Mouse (Mus musculus): ENCODE results near the gene Junb. TPM values are rescaled to one million over a fixed set of nuclear protein-coding genes. Genes with fewer than 3 reads are reported as not detected.

Gene Junb
- polyA plus RNA-seq (2014; fragmentation: Illumina TruSeq; extraction: RNeasy Lipid Tissue Mini Kit (QIAGEN cat#74804); ENCODE audit: low read depth, low replicate concordance) = not detected

GRCm38 (mm10) chr8:84978248-84978940 is at the start of gene Junb:
TSS of gene Junb (minus strand) at chr8:84978718.

GRCm38 (mm10) chr8:85026670-85027515 is 48.4 kb upstream of the Junb start, which contains the start of gene Trir:
TSS of gene Trir (plus strand) at chr8:85026823.

GRCm38 (mm10) chr8:85025098-85025932 is 46.8 kb upstream of the Junb start, which contains the start of gene Asna1:
TSS of gene Asna1 (minus strand) at chr8:85025281.

GRCm38 (mm10) chr8:85014431-85014830 is 35.9 kb upstream of the Junb start, which contains the start of gene Best2:
TSS of gene Best2 (minus strand) at chr8:85014531.

GRCm38 (mm10) chr8:84990349-84990748 is 11.8 kb upstream of the Junb start, which contains the start of gene Hook2:
TSS of gene Hook2 (plus strand) at chr8:84990603.

GRCm38 (mm10) chr8:84969241-84970134 is 9.0 kb downstream of the Junb start, which contains the start of the genes Gm49661, Prdx2 and Rnaseh2a:
TSS of gene Gm49661 (minus strand) at chr8:84969433.
TSS of gene Prdx2 (plus strand) at chr8:84969587.
TSS of gene Rnaseh2a (minus strand) at chr8:84969767.

GRCm38 (mm10) chr8:84946528-84947240 is 31.8 kb downstream of the Junb start, which contains the start of gene Rtbdn:
TSS of gene Rtbdn (plus strand) at chr8:84946991.

GRCm38 (mm10) chr8:84936962-84937546 is 41.5 kb downstream of the Junb start, which contains the start of gene Mast1:
TSS of gene Mast1 (minus strand) at chr8:84937359.

Other genes starting within 250 kb of the Junb start
- 5.1 TPM for gene Nfix, start 178.4 kb downstream of the Junb start, polyA plus RNA-seq (2014; fragmentation: Illumina TruSeq; extraction: RNeasy Lipid Tissue Mini Kit (QIAGEN cat#74804); ENCODE audit: low read depth, low replicate concordance)
- 3.3 TPM for gene Dand5, start 155.9 kb downstream of the Junb start, polyA plus RNA-seq (2014; fragmentation: Illumina TruSeq; extraction: RNeasy Lipid Tissue Mini Kit (QIAGEN cat#74804); ENCODE audit: low read depth, low replicate concordance)
- gene Gadd45gip1, start 147.2 kb downstream of the Junb start, polyA plus RNA-seq (2014; fragmentation: Illumina TruSeq; extraction: RNeasy Lipid Tissue Mini Kit (QIAGEN cat#74804); ENCODE audit: low read depth, low replicate concordance) = not detected
- 3.5 TPM for gene Rad23a, start 138.1 kb downstream of the Junb start, polyA plus RNA-seq (2014; fragmentation: Illumina TruSeq; extraction: RNeasy Lipid Tissue Mini Kit (QIAGEN cat#74804); ENCODE audit: low read depth, low replicate concordance)
- gene Calr, start 131.8 kb downstream of the Junb start, polyA plus RNA-seq (2014; fragmentation: Illumina TruSeq; extraction: RNeasy Lipid Tissue Mini Kit (QIAGEN cat#74804); ENCODE audit: low read depth, low replicate concordance) = 862 TPM
- 1.3 TPM for gene Farsa, start 121.7 kb downstream of the Junb start, polyA plus RNA-seq (2014; fragmentation: Illumina TruSeq; extraction: RNeasy Lipid Tissue Mini Kit (QIAGEN cat#74804); ENCODE audit: low read depth, low replicate concordance)
- gene Syce2, start 106.6 kb downstream of the Junb start, polyA plus RNA-seq (2014; fragmentation: Illumina TruSeq; extraction: RNeasy Lipid Tissue Mini Kit (QIAGEN cat#74804); ENCODE audit: low read depth, low replicate concordance) = 6.0 TPM
- 302 TPM for gene Gcdh, start 84.8 kb downstream of the Junb start, polyA plus RNA-seq (2014; fragmentation: Illumina TruSeq; extraction: RNeasy Lipid Tissue Mini Kit (QIAGEN cat#74804); ENCODE audit: low read depth, low replicate concordance)
- not detected for gene Klf1, start 76.8 kb downstream of the Junb start, polyA plus RNA-seq (2014; fragmentation: Illumina TruSeq; extraction: RNeasy Lipid Tissue Mini Kit (QIAGEN cat#74804); ENCODE audit: low read depth, low replicate concordance)
- 7.1 TPM for gene Dnase2a, start 70.2 kb downstream of the Junb start, polyA plus RNA-seq (2014; fragmentation: Illumina TruSeq; extraction: RNeasy Lipid Tissue Mini Kit (QIAGEN cat#74804); ENCODE audit: low read depth, low replicate concordance)
- not detected for gene Mast1, start 41.4 kb downstream of the Junb start, polyA plus RNA-seq (2014; fragmentation: Illumina TruSeq; extraction: RNeasy Lipid Tissue Mini Kit (QIAGEN cat#74804); ENCODE audit: low read depth, low replicate concordance)
- gene Rtbdn, start 31.7 kb downstream of the Junb start, polyA plus RNA-seq (2014; fragmentation: Illumina TruSeq; extraction: RNeasy Lipid Tissue Mini Kit (QIAGEN cat#74804); ENCODE audit: low read depth, low replicate concordance) = not detected
- not detected for gene Gm49661, start 9.3 kb downstream of the Junb start, polyA plus RNA-seq (2014; fragmentation: Illumina TruSeq; extraction: RNeasy Lipid Tissue Mini Kit (QIAGEN cat#74804); ENCODE audit: low read depth, low replicate concordance)
- 35.9 TPM for gene Prdx2, start 9.1 kb downstream of the Junb start, polyA plus RNA-seq (2014; fragmentation: Illumina TruSeq; extraction: RNeasy Lipid Tissue Mini Kit (QIAGEN cat#74804); ENCODE audit: low read depth, low replicate concordance)
- gene Rnaseh2a, start 9.0 kb downstream of the Junb start, polyA plus RNA-seq (2014; fragmentation: Illumina TruSeq; extraction: RNeasy Lipid Tissue Mini Kit (QIAGEN cat#74804); ENCODE audit: low read depth, low replicate concordance) = 1.1 TPM
- gene Hook2, start 11.9 kb upstream of the Junb start, polyA plus RNA-seq (2014; fragmentation: Illumina TruSeq; extraction: RNeasy Lipid Tissue Mini Kit (QIAGEN cat#74804); ENCODE audit: low read depth, low replicate concordance) = 16.4 TPM
- not detected for gene Best2, start 35.8 kb upstream of the Junb start, polyA plus RNA-seq (2014; fragmentation: Illumina TruSeq; extraction: RNeasy Lipid Tissue Mini Kit (QIAGEN cat#74804); ENCODE audit: low read depth, low replicate concordance)
- 16.8 TPM for gene Asna1, start 46.6 kb upstream of the Junb start, polyA plus RNA-seq (2014; fragmentation: Illumina TruSeq; extraction: RNeasy Lipid Tissue Mini Kit (QIAGEN cat#74804); ENCODE audit: low read depth, low replicate concordance)
- 15.0 TPM for gene Trir, start 48.1 kb upstream of the Junb start, polyA plus RNA-seq (2014; fragmentation: Illumina TruSeq; extraction: RNeasy Lipid Tissue Mini Kit (QIAGEN cat#74804); ENCODE audit: low read depth, low replicate concordance)
- gene Tnpo2, start 58.2 kb upstream of the Junb start, polyA plus RNA-seq (2014; fragmentation: Illumina TruSeq; extraction: RNeasy Lipid Tissue Mini Kit (QIAGEN cat#74804); ENCODE audit: low read depth, low replicate concordance) = 4.2 TPM
- 0.89 TPM for gene Fbxw9, start 81.3 kb upstream of the Junb start, polyA plus RNA-seq (2014; fragmentation: Illumina TruSeq; extraction: RNeasy Lipid Tissue Mini Kit (QIAGEN cat#74804); ENCODE audit: low read depth, low replicate concordance)
- not detected for gene Gm5741, start 89.3 kb upstream of the Junb start, polyA plus RNA-seq (2014; fragmentation: Illumina TruSeq; extraction: RNeasy Lipid Tissue Mini Kit (QIAGEN cat#74804); ENCODE audit: low read depth, low replicate concordance)
- gene Dhps, start 93.0 kb upstream of the Junb start, polyA plus RNA-seq (2014; fragmentation: Illumina TruSeq; extraction: RNeasy Lipid Tissue Mini Kit (QIAGEN cat#74804); ENCODE audit: low read depth, low replicate concordance) = 9.5 TPM
- gene Wdr83os, start 102.0 kb upstream of the Junb start, polyA plus RNA-seq (2014; fragmentation: Illumina TruSeq; extraction: RNeasy Lipid Tissue Mini Kit (QIAGEN cat#74804); ENCODE audit: low read depth, low replicate concordance) = 6.1 TPM
- 2.3 TPM for gene Wdr83, start 102.6 kb upstream of the Junb start, polyA plus RNA-seq (2014; fragmentation: Illumina TruSeq; extraction: RNeasy Lipid Tissue Mini Kit (QIAGEN cat#74804); ENCODE audit: low read depth, low replicate concordance)
- gene Man2b1, start 104.6 kb upstream of the Junb start, polyA plus RNA-seq (2014; fragmentation: Illumina TruSeq; extraction: RNeasy Lipid Tissue Mini Kit (QIAGEN cat#74804); ENCODE audit: low read depth, low replicate concordance) = 7.5 TPM
- gene Zfp791, start 144.4 kb upstream of the Junb start, polyA plus RNA-seq (2014; fragmentation: Illumina TruSeq; extraction: RNeasy Lipid Tissue Mini Kit (QIAGEN cat#74804); ENCODE audit: low read depth, low replicate concordance) = 5.5 TPM
- gene Cks1brt, start 173.2 kb upstream of the Junb start, polyA plus RNA-seq (2014; fragmentation: Illumina TruSeq; extraction: RNeasy Lipid Tissue Mini Kit (QIAGEN cat#74804); ENCODE audit: low read depth, low replicate concordance) = not detected
- not detected for gene Olfr371, start 247.3 kb upstream of the Junb start, polyA plus RNA-seq (2014; fragmentation: Illumina TruSeq; extraction: RNeasy Lipid Tissue Mini Kit (QIAGEN cat#74804); ENCODE audit: low read depth, low replicate concordance)

Measured in kidney, adult 10 weeks (tissue).